Mouse (Mus musculus): Measurements from ENCODE around the gene Foxo4. TPM values are rescaled to one million over a fixed set of nuclear protein-coding genes. Genes with fewer than 3 reads are reported as not detected.

Gene Foxo4
- polyA plus RNA-seq (2012; rRNA removed) = 41.7 and 55.6 TPM in 2 replicates

DNA sequence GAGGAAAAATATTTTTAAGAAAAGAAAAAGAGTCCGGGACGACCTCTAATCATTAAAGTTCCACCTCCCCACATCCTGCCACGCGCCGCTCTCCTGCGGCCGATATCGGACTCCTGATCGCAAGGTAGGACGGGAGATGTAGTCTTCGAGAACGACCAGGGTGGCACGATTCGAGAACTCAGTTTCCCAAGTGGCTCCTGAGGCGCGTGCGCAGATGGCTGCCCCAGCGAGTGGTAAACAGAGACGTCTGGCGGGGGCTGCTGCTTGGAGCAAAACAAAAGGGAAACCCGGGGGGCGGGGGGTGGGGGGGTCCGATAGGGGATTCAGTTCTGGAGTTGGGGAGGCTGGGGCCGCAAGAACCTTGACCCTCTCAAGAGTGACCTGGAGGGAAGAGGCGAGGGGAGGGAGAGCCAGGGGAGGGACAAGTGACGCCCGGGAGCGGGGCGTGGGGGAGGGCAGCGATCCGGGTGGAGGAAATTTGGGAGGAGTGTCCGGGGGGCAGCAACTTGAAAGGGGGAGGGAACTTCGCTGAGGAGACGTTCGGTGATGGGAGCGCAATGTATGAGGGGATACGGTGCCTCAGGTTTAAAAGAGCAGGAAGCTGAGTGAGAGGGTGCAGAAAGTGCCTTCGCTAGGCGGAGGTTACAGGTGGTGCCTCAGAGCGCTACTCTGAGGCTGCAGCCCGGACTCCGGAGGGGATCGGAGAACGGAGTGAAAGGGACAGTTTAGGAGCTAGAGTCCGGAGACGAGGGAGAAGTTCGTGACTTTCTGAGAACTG is at the start of gene Foxo4:
Gene Foxo4 (plus strand): TSS at position 577 of the 778 bp plus-strand sequence.
- Histone ChIP-seq H3K4me1 (ENCODE audit: control insufficient read depth, insufficient read depth, low read length) (peaks cover 5% of the 10 kb centered on the region; the same call in 1 of the 2 replicates), H3K4me3 (replicated peaks; ENCODE audit: extremely low read depth, low read depth, low read length) (peak within 1 kb of the TSS; percentile 84)
- DNase-seq = peak; percentile 74
- TF ChIP-seq CTCF (IDR thresholded peaks at IDR 0.05; ENCODE audit: insufficient read depth, low read length) (no peak), POLR2A (IDR thresholded peaks at IDR 0.05; ENCODE audit: borderline replicate concordance, extremely low read depth, low read depth, low read length) (peak; percentile 62; the same call in 1 of the 2 replicates)
- 33% methylated on average over 47 of the region's 47 CpGs for WGBS

DNA sequence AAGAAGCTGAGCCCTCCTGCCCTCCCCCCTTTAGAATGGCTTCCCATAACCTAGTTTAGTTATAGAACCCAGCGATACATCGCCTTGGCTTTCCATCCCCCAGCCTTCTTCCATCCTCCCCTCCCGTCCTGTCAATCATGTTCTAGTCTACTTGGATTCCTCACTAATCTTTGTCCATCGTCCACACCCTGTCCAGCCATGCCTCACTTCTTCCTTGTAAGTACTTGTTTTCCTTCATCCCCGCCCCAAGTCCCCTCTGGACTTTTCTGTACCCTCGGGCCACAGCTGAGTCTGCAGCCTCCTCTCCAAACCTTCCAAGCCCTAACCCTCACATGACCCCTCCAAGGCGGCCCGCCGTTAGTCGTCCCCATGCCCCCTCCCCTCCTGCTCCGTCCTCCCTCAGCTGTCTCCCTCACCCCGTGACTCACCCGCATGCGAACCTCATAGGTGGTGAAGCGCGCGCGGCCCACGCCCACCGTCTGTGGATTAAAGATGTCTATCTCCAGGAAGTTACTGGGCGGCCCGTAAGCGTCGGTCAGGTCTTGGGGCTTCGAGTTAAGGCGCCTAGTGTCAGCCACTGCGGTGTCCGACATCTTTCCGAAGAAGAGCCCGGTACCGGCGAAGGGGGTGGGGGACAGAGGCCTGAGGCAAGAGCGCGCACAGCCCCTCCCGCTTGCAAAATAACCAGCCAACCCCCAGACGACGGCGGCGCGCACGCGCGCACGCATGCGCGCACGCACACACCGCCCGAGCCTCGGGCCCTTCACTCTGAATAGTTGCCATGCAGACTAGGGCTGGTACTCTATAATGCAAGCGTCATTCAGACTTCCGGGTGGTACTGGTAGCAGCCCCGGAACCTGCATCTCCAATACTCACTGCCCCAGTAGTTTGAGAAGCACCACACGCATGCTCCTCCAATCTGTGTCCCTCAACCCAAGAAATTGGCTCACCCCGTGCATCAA is 32.2 kb upstream of the Foxo4 start, which contains the start of gene Snx12:
Gene Snx12 (minus strand): TSS at position 730 of the 962 bp plus-strand sequence.
- DNase-seq = peak; percentile 80
- TF ChIP-seq CTCF (IDR thresholded peaks at IDR 0.05; ENCODE audit: insufficient read depth, low read length) = no peak
- TF ChIP-seq POLR2A (IDR thresholded peaks at IDR 0.05; ENCODE audit: borderline replicate concordance, extremely low read depth, low read depth, low read length) = peak; percentile 64; the same call in 1 of the 2 replicates
- Histone ChIP-seq H3K4me3 (replicated peaks; ENCODE audit: extremely low read depth, low read depth, low read length) (peak within 1 kb of the TSS; percentile 93), H3K4me1 (ENCODE audit: control insufficient read depth, insufficient read depth, low read length) (no peaks in the 10 kb centered on the region; the same call in 1 of the 2 replicates)
- 22% methylated on average over 55 of the region's 55 CpGs for WGBS

DNA sequence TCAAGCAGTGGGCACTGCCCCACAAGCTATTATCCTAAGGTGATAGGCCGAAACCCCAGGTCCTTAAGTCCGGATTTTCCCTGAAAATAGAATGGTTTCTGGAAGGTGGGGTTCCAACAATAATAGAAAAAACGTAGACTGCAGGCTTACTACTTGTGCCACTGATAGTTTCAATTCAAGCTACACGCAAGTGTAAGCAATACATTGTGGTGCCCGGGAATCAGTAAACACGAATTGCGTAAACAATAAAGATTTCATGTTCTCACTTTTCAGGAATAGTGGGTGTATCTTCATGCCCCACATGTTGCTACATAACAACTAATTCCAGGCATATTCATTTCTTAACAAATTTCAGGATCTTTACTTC is 31.5 kb upstream of the Foxo4 start:
- no peak for DNase-seq
- Histone ChIP-seq H3K4me1 (ENCODE audit: control insufficient read depth, insufficient read depth, low read length) (no peaks in the 10 kb centered on the region; the same call in 1 of the 2 replicates), H3K4me3 (replicated peaks; ENCODE audit: extremely low read depth, low read depth, low read length) (peak overlapping the region; percentile 32)
- TF ChIP-seq CTCF (IDR thresholded peaks at IDR 0.05; ENCODE audit: insufficient read depth, low read length) (no peak), POLR2A (IDR thresholded peaks at IDR 0.05; ENCODE audit: borderline replicate concordance, extremely low read depth, low read depth, low read length) (no peak)
- 43% methylated on average over 7 of the region's 7 CpGs for WGBS

DNA sequence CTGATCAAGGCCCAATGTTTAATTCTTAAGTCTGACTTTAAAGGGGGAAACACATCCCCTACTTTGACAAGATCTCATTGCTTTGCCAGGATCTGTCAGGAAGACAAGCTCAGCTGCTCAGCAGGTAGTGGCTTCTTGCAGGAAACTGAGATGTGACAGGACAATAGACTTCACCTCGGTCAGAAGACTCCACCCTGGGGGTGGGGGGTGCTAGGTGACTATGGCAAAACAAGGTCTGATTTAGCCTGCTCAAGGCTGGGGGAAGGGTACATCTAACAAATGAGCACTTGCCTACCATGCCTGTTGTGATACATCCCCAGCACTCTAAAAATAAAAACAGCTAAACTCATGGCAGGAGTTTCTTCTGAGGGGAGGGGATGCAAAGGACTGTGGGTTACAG is 9.3 kb upstream of the Foxo4 start:
- no peak for DNase-seq
- Histone ChIP-seq H3K4me1 (ENCODE audit: control insufficient read depth, insufficient read depth, low read length) (no peaks in the 10 kb centered on the region), H3K4me3 (replicated peaks; ENCODE audit: extremely low read depth, low read depth, low read length) (no peak overlapping the region)
- TF ChIP-seq POLR2A (IDR thresholded peaks at IDR 0.05; ENCODE audit: borderline replicate concordance, extremely low read depth, low read depth, low read length) (no peak), CTCF (IDR thresholded peaks at IDR 0.05; ENCODE audit: insufficient read depth, low read length) (no peak)
- 30% methylated on average over 1 of the region's 1 CpGs for whole genome bisulfite sequencing

DNA sequence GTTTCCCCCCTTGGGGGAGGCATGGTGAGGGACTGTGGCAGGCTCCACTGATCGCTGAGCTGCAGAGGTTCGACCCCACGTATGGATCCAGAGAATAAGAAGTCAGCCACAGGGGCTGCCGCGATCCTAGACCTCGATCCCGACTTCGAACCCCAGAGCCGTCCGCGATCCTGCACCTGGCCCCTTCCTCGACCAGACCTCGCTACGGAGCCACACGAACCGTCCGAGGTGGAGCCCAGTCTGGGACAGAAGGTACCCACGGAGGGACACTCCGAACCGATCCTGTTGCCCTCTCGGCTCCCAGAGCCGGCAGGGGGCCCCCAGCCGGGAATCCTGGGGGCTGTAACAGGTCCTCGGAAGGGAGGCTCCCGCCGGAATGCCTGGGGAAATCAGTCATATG is 412 bp downstream of the Foxo4 start:
- 26% methylated on average over 26 of the region's 26 CpGs for WGBS
- no peak for DNase-seq
- TF ChIP-seq CTCF (IDR thresholded peaks at IDR 0.05; ENCODE audit: insufficient read depth, low read length) (no peak), POLR2A (IDR thresholded peaks at IDR 0.05; ENCODE audit: borderline replicate concordance, extremely low read depth, low read depth, low read length) (no peak)
- Histone ChIP-seq H3K4me3 (replicated peaks; ENCODE audit: extremely low read depth, low read depth, low read length) (peak overlapping the region; percentile 84), H3K4me1 (ENCODE audit: control insufficient read depth, insufficient read depth, low read length) (peaks cover 5% of the 10 kb centered on the region; the same call in 1 of the 2 replicates)

DNA sequence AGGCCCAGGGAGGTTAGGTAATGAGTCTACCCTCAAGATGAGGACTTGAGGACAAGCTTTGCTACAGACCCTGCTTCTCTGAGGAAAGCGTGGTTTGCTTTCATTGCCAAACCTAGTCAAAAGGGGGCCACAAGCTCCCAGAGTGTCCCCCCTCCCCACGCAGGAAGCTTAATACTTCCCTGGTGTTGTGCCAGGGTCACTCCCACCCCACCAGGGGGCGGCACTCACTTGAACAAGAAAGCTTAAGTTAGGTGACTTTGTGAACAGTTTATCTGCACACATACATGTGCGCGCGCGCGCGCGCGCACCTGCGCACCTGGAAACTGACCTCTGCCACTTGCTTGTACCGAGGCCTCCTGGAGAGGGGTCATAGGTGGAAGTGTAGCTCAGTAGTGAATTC is 2.3 kb downstream of the Foxo4 start:
- WGBS = 74% methylated on average over 13 of the region's 13 CpGs
- DNase-seq = no peak
- TF ChIP-seq POLR2A (IDR thresholded peaks at IDR 0.05; ENCODE audit: borderline replicate concordance, extremely low read depth, low read depth, low read length) (no peak), CTCF (IDR thresholded peaks at IDR 0.05; ENCODE audit: insufficient read depth, low read length) (no peak)
- Histone ChIP-seq H3K4me3 (replicated peaks; ENCODE audit: extremely low read depth, low read depth, low read length) (no peak overlapping the region), H3K4me1 (ENCODE audit: control insufficient read depth, insufficient read depth, low read length) (peaks cover 5% of the 10 kb centered on the region; the same call in 1 of the 2 replicates)

DNA sequence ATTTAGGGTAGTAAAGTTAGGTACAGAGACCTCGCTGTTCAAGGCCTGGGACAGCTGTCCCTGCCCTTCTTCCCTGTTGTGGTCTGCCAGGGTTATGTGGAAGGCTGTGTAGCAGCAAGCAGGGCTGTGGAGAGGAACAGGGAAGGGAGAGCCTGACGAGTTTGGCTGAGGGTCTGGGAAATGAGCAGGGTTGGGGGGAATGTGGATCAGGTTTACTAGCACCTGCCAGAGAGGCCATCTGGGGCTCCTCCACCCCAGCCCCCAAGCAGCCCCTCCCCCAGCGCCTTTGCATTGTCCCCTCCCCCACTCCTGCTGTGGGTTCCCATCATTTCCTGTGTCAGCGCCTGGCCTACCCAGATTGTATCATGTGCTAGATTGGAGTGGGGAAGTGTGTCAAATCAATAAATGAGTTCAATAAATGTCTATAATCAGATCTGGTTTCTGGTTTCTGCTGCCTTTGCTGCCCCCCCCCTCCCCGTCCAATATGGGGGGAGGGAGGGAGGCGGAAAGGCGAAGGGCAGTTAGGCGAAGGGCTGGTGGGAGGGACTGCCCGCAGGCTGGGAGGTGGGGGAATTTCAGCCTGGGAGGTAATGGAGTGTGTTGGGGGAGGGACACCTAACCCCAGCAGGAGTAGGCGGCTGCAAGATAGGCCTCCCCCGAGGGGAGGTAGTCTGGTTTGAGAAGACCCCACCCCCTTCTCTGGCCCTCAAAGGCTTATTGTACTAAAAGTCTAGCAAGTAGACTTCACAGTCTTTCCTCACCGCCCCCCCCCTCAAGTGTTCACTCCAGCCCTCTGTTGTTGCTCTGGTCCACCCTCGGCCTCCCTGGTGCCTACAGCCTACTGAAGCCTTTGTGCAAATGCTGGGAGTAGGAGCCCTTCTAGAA is 6.4 kb downstream of the Foxo4 start:
- Histone ChIP-seq H3K4me3 (replicated peaks; ENCODE audit: extremely low read depth, low read depth, low read length) (no peak overlapping the region), H3K4me1 (ENCODE audit: control insufficient read depth, insufficient read depth, low read length) (no peaks in the 10 kb centered on the region)
- TF ChIP-seq CTCF (IDR thresholded peaks at IDR 0.05; ENCODE audit: insufficient read depth, low read length) (no peak), POLR2A (IDR thresholded peaks at IDR 0.05; ENCODE audit: borderline replicate concordance, extremely low read depth, low read depth, low read length) (no peak)
- 44% methylated on average over 13 of the region's 13 CpGs for WGBS
- no peak for DNase-seq

DNA sequence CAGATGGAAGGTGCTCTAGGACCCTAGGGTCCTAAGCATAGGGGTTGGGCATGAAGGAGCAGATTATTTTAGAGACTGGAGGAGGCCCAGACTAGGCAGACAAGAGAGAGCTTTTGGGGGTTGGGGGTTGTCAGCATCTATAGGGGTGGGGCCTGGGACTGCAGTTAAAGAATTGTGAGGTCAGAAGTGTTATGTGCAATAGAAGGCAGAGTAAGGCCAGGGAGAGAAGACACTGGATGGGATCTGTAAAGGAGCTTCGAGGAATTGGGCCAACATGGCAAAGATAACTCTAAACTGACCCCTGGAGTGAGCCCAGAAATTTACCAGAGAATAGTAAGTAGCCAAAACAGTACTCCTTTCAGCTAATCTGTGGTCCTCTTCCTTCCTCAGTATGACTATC is 9.6 kb downstream of the Foxo4 start, which contains the start of gene Gm614:
Gene Gm614 (minus strand): TSS at position 101 of the 400 bp plus-strand sequence.
- Histone ChIP-seq H3K4me1 (ENCODE audit: control insufficient read depth, insufficient read depth, low read length) (no peaks in the 10 kb centered on the region; the same call in 1 of the 2 replicates), H3K4me3 (replicated peaks; ENCODE audit: extremely low read depth, low read depth, low read length) (no peak within 1 kb of the TSS)
- 57% methylated on average over 1 of the region's 1 CpGs for WGBS
- DNase-seq = no peak
- TF ChIP-seq POLR2A (IDR thresholded peaks at IDR 0.05; ENCODE audit: borderline replicate concordance, extremely low read depth, low read depth, low read length) = no peak
- no peak for TF ChIP-seq CTCF (IDR thresholded peaks at IDR 0.05; ENCODE audit: insufficient read depth, low read length)

Measured in lung, adult 2 months (tissue).